Mouse (Mus musculus) liver, embryonic 16.5 days (tissue): Measurements from ENCODE around the gene S100b. TPM values are rescaled to one million over a fixed set of nuclear protein-coding genes. Genes with fewer than 3 reads are reported as not detected.

Experiments
- ATAC-seq: fragments of 200-750 bp; cut with Nextera tagmentation; 2 replicates; pipeline ENCODE4 v1.8.0; 2017; ENCODE audit warnings: low read depth, mild to moderate bottlenecking, moderate number of reproducible peaks, moderate library complexity
- H3K27ac ChIP-seq: fragments of 300-500 bp; sonication (generic); 2 replicates; pipeline ENCODE4 v1.5.1; 2014; ENCODE audit warnings: mild to moderate bottlenecking, low read length
- H3K27me3 ChIP-seq: fragments of 300-500 bp; sonication (generic); 2 replicates; pipeline ENCODE4 v1.6.1; 2014; ENCODE audit warnings: low read depth, low read length, mixed read lengths; ENCODE audit not compliant: control insufficient read depth, insufficient read depth
- H3K36me3 ChIP-seq: fragments of 300-500 bp; sonication (generic); 2 replicates; pipeline ENCODE4 v1.6.1; 2014; ENCODE audit warnings: mild to moderate bottlenecking; ENCODE audit not compliant: control insufficient read depth, insufficient read depth
- H3K4me1 ChIP-seq: fragments of 300-500 bp; sonication (generic); 2 replicates; pipeline ENCODE4 v1.6.1; 2014; ENCODE audit warnings: low read depth, low read length, mixed read lengths; ENCODE audit not compliant: control insufficient read depth
- H3K4me2 ChIP-seq: fragments of 300-500 bp; sonication (generic); 2 replicates; pipeline ENCODE4 v1.6.1; 2014; ENCODE audit warnings: low read depth, low read length, mixed read lengths
- H3K4me3 ChIP-seq: fragments of 300-500 bp; sonication (generic); 2 replicates; pipeline ENCODE4 v1.5.1; 2014; ENCODE audit warnings: low read depth, mild to moderate bottlenecking, low read length
- H3K9ac ChIP-seq: fragments of 300-500 bp; sonication (generic); 2 replicates; pipeline ENCODE4 v1.6.1; 2014; ENCODE audit warnings: low read depth, low read length
- H3K9me3 ChIP-seq: fragments of 300-500 bp; sonication (generic); replicated peaks from 2 replicates; pipeline ENCODE4 v1.6.1; 2016; ENCODE audit warnings: low read length; ENCODE audit not compliant: control insufficient read depth
- WGBS: fragments of 180-500 bp; shearing (Covaris S2); extraction: QIAGEN DNeasy Blood & Tissue Kit; methylation state at CpG from one replicate; pipeline ENCODE4 v1.1.7; 2014; ENCODE audit not compliant: insufficient replicate concordance; 5-methylcytosine and 5-hydroxymethylcytosine counted together
- polyA plus RNA-seq: library from polyadenylated mRNA; unstranded; fragments of >200 nt; fragmentation: Nextera tagmentation; extraction: Ambion mirVana; gene quantifications from 2 replicates; pipeline ENCODE4 v1.2.1, GENCODE M21; 2015

The S100b gene
- polyA plus RNA-seq, 1 experiment from 2014 or later = 0.09 TPM

- H3K9me3 ChIP-seq = no peaks in the 10 kb centered on the region
- ATAC-seq = no peak
- no peaks in the 10 kb centered on the region for H3K36me3 ChIP-seq
- WGBS = 61% methylated on average over 5 of the region's 5 CpGs
- H3K27ac ChIP-seq = no peak overlapping the region
- H3K9ac ChIP-seq = no peak overlapping the region
- no peak overlapping the region for H3K4me3 ChIP-seq
- H3K4me1 ChIP-seq = no peaks in the 10 kb centered on the region
- H3K27me3 ChIP-seq = no peaks in the 10 kb centered on the region
- H3K4me2 ChIP-seq = no peak overlapping the region
These were observed 25.0 kb downstream of the S100b start for GRCm38 (mm10) chr10:76278541-76279097.

- WGBS = 66% methylated on average over 11 of the region's 11 CpGs
- Histone ChIP-seq H3K4me2 (no peak overlapping the region), H3K9ac (no peak overlapping the region), H3K9me3 (no peaks in the 10 kb centered on the region), H3K27me3 (no peaks in the 10 kb centered on the region), H3K36me3 (no peaks in the 10 kb centered on the region), H3K27ac (no peak overlapping the region), H3K4me1 (no peaks in the 10 kb centered on the region), H3K4me3 (no peak overlapping the region)
- no peak for ATAC-seq
These were observed 34.8 kb downstream of the S100b start for GRCm38 (mm10) chr10:76288268-76288993.

- Histone ChIP-seq H3K4me1 (no peaks in the 10 kb centered on the region), H3K27me3 (no peaks in the 10 kb centered on the region), H3K4me3 (no peak overlapping the region), H3K36me3 (no peaks in the 10 kb centered on the region), H3K27ac (no peak overlapping the region), H3K4me2 (no peak overlapping the region), H3K9ac (no peak overlapping the region), H3K9me3 (no peaks in the 10 kb centered on the region)
- 64% methylated on average over 5 of the region's 5 CpGs for WGBS
- ATAC-seq = no peak
These were observed 35.4 kb downstream of the S100b start for GRCm38 (mm10) chr10:76289052-76289451.

GRCm38 (mm10) chr10:76289936-76290671, 36.5 kb downstream of the S100b start:
- peaks cover under 1% of the 10 kb centered on the region; the same call in 1 of the 2 replicates for H3K36me3 ChIP-seq
- H3K4me3 ChIP-seq = no peak overlapping the region
- no peaks in the 10 kb centered on the region for H3K27me3 ChIP-seq
- H3K9me3 ChIP-seq = no peaks in the 10 kb centered on the region
- H3K4me2 ChIP-seq = no peak overlapping the region
- no peak overlapping the region for H3K27ac ChIP-seq
- no peak for ATAC-seq
- no peak overlapping the region for H3K9ac ChIP-seq
- no peaks in the 10 kb centered on the region for H3K4me1 ChIP-seq
- 44% methylated on average over 3 of the region's 3 CpGs for WGBS

- no peaks in the 10 kb centered on the region for H3K9me3 ChIP-seq
- no peak overlapping the region for H3K27ac ChIP-seq
- no peaks in the 10 kb centered on the region for H3K27me3 ChIP-seq
- no peak overlapping the region for H3K9ac ChIP-seq
- H3K4me3 ChIP-seq = no peak overlapping the region
- 75% methylated on average over 4 of the region's 4 CpGs for WGBS
- no peak for ATAC-seq
- no peak overlapping the region for H3K4me2 ChIP-seq
- peaks cover 4% of the 10 kb centered on the region; the same call in 1 of the 2 replicates for H3K36me3 ChIP-seq
- no peaks in the 10 kb centered on the region for H3K4me1 ChIP-seq
These were observed 39.6 kb downstream of the S100b start for GRCm38 (mm10) chr10:76293222-76293621.

GRCm38 (mm10) chr10:76300133-76300532, 46.5 kb downstream of the S100b start:
- Histone ChIP-seq H3K27me3 (no peaks in the 10 kb centered on the region), H3K9ac (no peak overlapping the region), H3K4me2 (no peak overlapping the region), H3K4me1 (no peaks in the 10 kb centered on the region), H3K4me3 (no peak overlapping the region), H3K36me3 (peaks cover 3% of the 10 kb centered on the region; the same call in 1 of the 2 replicates), H3K9me3 (no peaks in the 10 kb centered on the region), H3K27ac (no peak overlapping the region)
- ATAC-seq = no peak
- 72% methylated on average over 5 of the region's 5 CpGs for WGBS

GRCm38 (mm10) chr10:76306738-76307137, 53.1 kb downstream of the S100b start:
- ATAC-seq = no peak; the same call in 1 of the 2 replicates
- Histone ChIP-seq H3K27ac (no peak overlapping the region), H3K4me1 (no peaks in the 10 kb centered on the region), H3K4me3 (no peak overlapping the region), H3K36me3 (no peaks in the 10 kb centered on the region), H3K4me2 (no peak overlapping the region), H3K9me3 (no peaks in the 10 kb centered on the region), H3K9ac (no peak overlapping the region), H3K27me3 (no peaks in the 10 kb centered on the region)
- WGBS = 28% methylated on average over 9 of the region's 9 CpGs
